Mouse (Mus musculus) natural killer cell, adult 2 months (primary cell): ENCODE measurements around the gene Irx6.

Source experiments
- DNase-seq, 2 experiments: peaks; one replicate each; pipeline ENCODE4 v3.0.0; 2022; ENCODE audit warnings: low spot score in 2 of 2

The Irx6 gene

DNA sequence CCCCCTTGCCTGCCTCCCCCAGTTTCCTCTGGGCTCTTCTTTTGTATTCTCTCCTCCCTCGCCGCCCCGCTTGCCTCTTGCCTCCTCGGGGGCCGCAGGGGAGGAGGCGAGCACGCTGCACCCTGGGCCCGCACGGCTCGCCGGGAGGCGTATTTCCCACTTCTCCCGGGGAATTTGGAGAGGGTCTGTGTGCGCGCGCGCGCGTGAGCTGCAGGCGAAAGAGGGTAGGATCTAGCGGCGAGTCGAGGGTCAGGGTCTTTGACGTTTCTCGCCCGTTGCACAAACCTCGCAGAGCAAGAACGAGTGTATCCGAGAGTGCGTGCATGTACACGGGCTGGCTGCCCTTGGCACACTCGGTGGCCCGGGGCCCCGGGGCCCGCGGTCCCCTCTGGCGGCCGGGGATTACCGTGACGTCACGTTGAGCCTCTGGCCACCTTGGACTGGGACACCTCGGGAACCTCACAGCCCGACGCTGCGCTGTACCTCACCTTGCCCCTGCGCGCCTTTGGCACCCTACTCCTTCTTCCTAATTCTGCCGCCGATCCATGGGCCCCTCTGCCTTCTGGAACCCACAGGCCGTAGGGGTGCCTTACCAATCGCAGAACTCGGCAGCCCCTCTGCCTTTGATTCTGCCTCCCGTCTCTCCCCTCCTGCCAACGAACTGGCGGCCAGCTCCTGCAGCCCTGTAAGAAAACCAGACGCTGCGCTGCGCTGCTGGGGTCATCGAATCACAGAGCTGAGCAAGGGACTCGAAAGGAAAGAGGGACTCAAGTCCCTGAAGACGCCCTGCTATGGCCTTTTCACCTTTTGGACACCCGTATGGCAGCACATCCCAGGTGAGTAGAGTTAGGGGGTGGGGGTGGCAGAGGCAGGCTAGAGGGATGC lies at the start of gene Irx6:
Gene Irx6, plus strand, starts transcription at position 45 of the 885 bp plus-strand sequence.
- no peak for DNase-seq

GRCm38 (mm10) chr8:92628711-92629650 lies 45.1 kb upstream of the Irx6 start:
- DNase-seq: no peak

- no peak for DNase-seq
Measured at GRCm38 (mm10) chr8:92633199-92633598, 40.9 kb upstream of the Irx6 start.

DNA sequence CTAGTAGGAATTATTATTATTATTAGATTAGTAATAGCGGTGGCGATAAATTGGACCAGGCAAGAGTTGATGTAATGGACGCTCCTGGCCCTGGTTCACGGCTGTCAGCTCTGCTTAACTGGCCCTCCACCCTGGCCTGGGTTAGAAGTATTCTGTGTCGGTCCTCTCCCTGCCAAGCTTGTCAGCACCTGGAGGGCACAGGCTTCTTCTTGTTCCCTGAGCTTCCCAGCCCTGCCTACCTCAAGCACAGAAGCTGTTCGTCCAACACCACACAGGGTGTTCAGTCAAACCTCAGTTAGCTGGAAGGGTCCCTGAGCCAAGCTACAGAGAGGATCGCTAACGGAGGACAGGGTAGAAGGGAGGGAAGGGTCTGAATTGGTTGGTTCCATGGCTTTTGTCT lies 33.3 kb upstream of the Irx6 start:
- DNase-seq: no peak

DNA sequence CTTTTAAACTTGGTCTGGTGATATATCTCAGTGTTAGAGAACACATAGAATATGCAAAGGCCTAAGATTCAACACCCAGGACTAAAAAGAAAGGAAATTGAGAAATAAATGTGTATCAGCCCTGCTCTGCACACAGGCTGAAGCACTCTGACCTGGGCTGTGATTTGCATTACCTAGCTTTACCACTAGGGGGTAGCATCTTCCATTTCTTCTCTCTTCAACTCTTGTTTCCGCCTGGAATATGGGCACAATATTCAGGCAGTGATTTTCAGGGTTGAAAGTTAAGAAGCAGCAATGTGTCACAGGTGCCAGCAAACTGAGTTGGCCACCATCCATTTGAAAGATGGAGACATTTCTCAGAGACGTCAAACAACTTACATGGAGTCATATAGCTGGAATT lies 27.5 kb upstream of the Irx6 start:
- no peak for DNase-seq

- DNase-seq: no peak
Measured at GRCm38 (mm10) chr8:92664207-92664606, 9.9 kb upstream of the Irx6 start.

- DNase-seq: no peak
Measured at GRCm38 (mm10) chr8:92670236-92670635, 3.9 kb upstream of the Irx6 start.

DNA sequence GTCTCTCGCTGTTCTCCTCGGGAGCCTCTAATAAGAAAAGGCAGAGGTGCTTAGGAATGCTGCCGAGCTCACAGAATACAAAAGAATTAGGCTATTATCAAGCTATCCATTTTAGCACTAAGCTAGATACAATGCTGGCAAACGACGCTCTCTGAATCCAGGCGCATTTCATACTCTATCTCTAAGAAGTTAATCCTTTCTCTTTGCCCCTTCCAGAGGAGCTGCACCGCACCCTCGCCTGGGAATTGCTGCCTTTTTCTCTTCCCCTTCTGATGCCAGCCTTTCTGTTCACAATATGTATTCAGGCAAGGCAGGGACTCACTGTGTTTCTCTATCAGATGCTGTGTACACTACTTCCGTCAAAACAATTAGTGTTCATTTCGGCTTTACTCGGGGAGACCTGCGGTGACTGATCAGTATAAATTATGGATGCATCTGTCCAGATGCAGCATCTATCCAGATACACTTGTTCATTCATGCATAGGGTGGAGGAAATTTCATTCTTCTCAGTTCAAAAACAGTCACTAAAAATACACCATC lies 3.4 kb upstream of the Irx6 start:
- no peak for DNase-seq

- DNase-seq: no peak
Measured at GRCm38 (mm10) chr8:92671892-92672291, 2.2 kb upstream of the Irx6 start.

DNA sequence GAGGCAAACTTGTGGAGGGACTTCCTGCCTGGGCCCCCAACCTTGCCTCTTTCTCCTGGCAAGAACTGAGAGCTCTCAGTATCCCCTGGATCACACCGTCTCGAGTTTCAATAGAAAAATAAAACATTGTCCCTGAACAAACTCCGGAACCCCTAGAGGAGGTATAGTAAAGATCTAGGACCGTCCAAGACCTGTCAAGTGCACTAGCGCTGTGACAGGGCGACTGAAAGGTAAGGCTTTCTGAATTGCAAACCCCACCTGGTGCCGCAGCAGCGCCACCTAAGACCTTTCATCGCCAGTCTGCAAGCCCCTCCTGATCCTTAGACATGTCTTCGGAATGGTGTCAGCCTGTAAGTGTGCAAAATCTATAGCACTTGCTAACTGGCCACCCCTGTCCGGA lies 987 bp upstream of the Irx6 start:
- no peak for DNase-seq

- DNase-seq: no peak
Measured at GRCm38 (mm10) chr8:92673555-92674243, 389 bp upstream of the Irx6 start.

DNA sequence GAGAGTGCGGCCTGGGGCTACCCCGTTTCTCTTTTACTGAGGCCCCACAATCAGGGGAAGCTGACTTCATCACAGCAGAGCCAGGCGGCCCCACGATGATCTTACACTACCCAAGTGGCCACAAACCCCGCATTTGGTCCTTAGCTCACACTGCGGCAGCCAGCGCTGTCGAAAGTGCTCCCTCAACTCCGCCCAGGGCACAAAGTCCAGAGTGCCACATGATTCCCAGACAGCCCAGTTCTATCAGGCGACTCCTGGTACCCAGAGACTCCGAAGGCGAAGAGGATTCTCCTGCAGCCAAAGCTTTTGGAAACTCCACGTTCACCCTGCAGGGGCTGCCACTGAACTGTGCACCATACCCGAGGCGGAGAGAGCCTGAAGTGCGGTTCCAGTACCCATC lies 4.3 kb downstream of the Irx6 start:
- DNase-seq: no peak

DNA sequence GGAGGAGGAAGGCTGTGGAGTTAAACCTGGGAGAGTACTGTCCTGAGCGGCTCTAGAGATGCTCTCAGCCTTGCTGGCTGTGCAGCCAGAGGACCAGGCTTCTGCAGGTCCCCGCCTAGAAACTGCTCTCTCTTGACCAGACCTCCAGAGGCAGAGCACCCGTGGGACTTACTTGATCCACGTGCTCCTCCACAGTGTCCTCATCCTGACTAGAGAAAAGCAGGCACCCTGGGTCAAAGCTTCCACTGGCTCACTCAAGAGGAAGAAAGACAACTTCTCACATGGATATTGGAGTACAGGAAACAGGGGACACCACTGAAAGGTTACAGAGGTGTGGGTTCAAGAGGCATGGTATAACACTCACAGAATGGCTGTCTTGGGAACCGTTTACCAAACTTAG lies 23.3 kb downstream of the Irx6 start:
- no peak for DNase-seq

DNA sequence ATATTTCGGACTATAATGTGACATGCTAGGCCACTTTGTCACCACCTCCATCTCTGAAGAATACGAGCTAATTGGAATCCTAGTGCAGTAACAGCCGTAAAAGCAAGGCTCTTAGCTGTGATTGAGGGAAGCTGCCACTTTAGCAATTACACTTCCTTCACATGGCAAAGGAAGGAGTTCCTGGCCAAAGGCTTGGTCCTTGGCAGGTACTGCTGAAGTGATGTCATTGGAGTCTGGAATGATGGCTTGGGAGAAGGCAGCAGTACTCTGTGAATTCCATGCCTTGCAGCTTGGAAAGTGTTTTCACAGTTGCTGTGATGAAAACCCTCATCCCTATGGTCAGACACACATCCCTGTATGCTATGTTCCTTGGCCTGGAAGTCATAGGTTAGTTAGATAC lies 24.3 kb downstream of the Irx6 start:
- no peak for DNase-seq

DNA sequence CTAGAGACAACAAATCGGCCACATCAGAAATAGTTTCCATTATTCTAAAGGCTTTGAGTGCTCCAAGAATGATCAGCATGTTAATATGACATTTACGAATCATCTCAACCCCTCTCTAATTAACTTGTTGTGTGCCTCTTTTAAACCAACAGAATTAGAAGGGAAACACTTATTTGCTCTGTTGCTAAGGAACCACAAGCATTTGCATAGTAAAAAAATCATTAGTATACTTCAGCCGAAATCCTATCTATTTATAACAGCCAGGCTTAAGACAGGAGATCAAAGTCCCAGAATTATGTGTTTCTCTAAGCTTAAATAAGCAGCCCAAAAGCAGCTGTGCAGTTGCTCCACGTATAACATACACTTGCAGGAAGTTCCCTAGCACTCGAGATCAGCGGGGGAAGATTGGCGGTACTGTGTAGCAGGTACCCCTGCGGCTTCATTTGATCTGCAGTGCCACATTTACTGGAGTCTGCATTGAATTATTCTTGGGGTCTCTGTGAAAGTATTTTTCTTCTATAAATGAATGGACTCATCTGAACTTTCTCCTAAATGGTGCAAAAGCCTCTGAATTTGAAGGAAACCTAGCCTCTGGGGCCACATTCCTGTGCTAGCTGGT lies 25.9 kb downstream of the Irx6 start:
- no peak for DNase-seq

- no peak for DNase-seq
Measured at GRCm38 (mm10) chr8:92703375-92703774, 29.3 kb downstream of the Irx6 start.

DNA sequence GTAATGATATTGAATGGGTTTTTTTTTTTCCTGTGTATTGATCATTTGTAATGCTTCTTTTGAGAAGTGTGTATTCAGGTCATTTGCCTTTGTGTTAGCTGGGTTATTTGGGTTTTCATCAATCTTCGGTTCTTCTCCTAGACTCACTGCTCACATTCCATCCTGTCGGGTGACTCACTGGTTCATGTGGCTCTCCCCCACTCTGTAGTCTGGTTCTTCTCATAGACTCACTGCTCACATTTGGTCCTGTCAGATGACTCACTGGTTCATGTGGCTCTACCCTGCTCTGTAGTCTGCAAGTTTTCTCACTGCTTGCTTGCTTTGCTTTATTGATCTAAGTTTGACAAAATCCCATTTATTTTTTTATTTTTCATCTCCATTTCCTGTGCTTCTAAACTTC lies 32.2 kb downstream of the Irx6 start:
- DNase-seq: no peak

DNA sequence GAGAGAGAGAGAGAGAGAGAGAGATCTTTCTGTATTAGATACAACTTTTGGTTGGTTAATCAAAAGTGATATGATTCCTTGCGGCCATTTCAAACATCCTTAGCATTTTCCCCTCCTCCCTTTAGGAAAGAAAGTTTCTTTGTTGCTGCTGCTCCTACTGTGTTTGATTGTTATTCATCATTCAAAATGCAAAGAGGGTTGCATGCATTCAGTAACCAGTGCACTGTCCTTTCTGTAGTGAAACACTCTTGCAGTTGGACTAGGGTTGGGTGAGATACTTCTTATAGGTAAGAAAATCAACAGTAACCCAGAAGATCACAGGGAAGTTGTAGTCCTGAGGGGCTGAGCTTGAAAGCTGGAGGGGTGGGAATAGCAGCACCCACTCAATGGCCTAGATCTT lies 39.2 kb downstream of the Irx6 start:
- no peak for DNase-seq

DNA sequence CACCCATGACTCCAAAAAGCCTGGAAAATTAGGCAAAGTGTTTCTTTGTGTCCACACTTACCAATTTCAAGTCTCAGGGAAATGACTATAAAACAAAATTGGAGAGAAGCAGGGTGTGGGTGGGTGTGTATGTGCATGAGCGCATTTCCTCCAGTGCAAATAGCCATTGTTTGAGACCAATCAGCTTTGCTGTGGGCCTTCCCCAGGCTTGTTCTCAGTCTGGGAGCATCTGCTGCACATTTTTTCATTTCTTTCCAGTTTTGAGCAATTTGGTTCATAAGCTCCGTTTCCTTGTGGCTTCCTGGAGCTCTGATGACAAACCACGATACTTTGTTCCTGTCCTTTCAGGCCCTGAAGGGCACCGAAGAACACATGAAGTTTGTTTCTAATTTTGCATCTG lies 43.3 kb downstream of the Irx6 start:
- no peak for DNase-seq

- no peak for DNase-seq
Measured at GRCm38 (mm10) chr8:92718057-92718456, 44.0 kb downstream of the Irx6 start.

GRCm38 (mm10) chr8:92721266-92721935 lies 47.3 kb downstream of the Irx6 start:
- DNase-seq: no peak
